Mouse (Mus musculus): ENCODE data around the gene Olfr890.
"Not testable (repeated sequence)": the region's sequence is repeated elsewhere in the genome, so short reads cannot be mapped to it uniquely, and the experiment has no call there.

Olfr890 gene

GRCm38 (mm10) chr9:38142217-38142616 lies at the start of gene Olfr890:
Olfr890 (plus strand) TSS chr9:38142517.
- no peak for DNase-seq (ENCODE audit: low spot score)

GRCm38 (mm10) chr9:38107828-38108227 lies 34.5 kb upstream of the Olfr890 start, which contains the start of gene Olfr888:
Olfr888 (plus strand) TSS chr9:38108128.
- DNase-seq (ENCODE audit: low spot score), result no peak

- DNase-seq (ENCODE audit: low spot score), result no peak
Observed at GRCm38 (mm10) chr9:38114898-38115297, 27.4 kb upstream of the Olfr890 start, which contains the start of gene Olfr889. Olfr889 (plus strand) TSS chr9:38115198.

GRCm38 (mm10) chr9:38168341-38168740 lies 26.0 kb downstream of the Olfr890 start:
- DNase-seq (ENCODE audit: low spot score), result not testable (repeated sequence)

- DNase-seq (ENCODE audit: low spot score), result no peak
Observed at GRCm38 (mm10) chr9:38180721-38181120, 38.4 kb downstream of the Olfr890 start, which contains the start of gene Olfr891. Olfr891 (minus strand) TSS chr9:38180821.

Measured in embryo, embryonic 10 days (tissue).